Comparison of ENCODE assay signal across 15 mouse cellular contexts in genomic region chr13:32924578-32925360, GRCm38 (mm10). TPM values are rescaled to one million over a fixed set of nuclear protein-coding genes. Genes with fewer than 3 reads are reported as not detected.
DNase-seq lines count a peak whose midpoint lies in the region; ATAC-seq and TF ChIP-seq lines count a peak whose summit lies in the region.
"Had no signal": no experiment of that assay in that cellular context is flagged by ENCODE, and none has a peak within 500 bp of the region (broad histone marks: within the 10 kb centered on the region; RNA-seq: fewer than 3 reads in every experiment).

No protein-coding gene starts in this region.

- H3K27ac ChIP-seq in heart, postnatal 0 days (ENCODE audit: low read depth): peak overlapping the region; percentile 87
- peak overlapping the region; percentile 61 for H3K27ac ChIP-seq in kidney, embryonic 16.5 days (ENCODE audit: low read length)
- no peak overlapping the region for H3K27ac ChIP-seq in midbrain, embryonic 14.5 days (replicated peaks; ENCODE audit: low read depth, low read length)
- H3K27ac ChIP-seq: hindbrain, embryonic 10.5 days; limb, embryonic 10.5 days; neural tube, embryonic 15.5 days had no signal

- H3K9ac ChIP-seq in heart, postnatal 0 days (replicated peaks; ENCODE audit: low read depth, low read length): no peak overlapping the region; the same call in 1 of the 2 replicates
- no peak overlapping the region for H3K9ac ChIP-seq in kidney, embryonic 16.5 days (replicated peaks; ENCODE audit: low read length)
- H3K9ac ChIP-seq in midbrain, embryonic 14.5 days (replicated peaks; ENCODE audit: low read length): no peak overlapping the region
- H3K9ac ChIP-seq: neural tube, embryonic 15.5 days had no signal

- DNase-seq in heart, adult 8-10 months (ENCODE audit: low spot score): peak; percentile 63
- DNase-seq in heart, postnatal 0 days (ENCODE audit: low spot score): peak; percentile 86
- peak; percentile 86 for DNase-seq in lung, postnatal 36 days
- no peak for DNase-seq in gastrocnemius, postnatal 14 days
- no peak for DNase-seq in midbrain, embryonic 14.5 days
- no peak for DNase-seq in spleen, adult 18-20 months
- DNase-seq in layer of hippocampus, postnatal 36 days: no peak
- DNase-seq: adrenal gland, postnatal 10 days; cerebellum, postnatal 36 days had no signal

- H3K36me3 ChIP-seq in heart, postnatal 0 days (replicated peaks; ENCODE audit: control insufficient read depth, insufficient read depth, low read length): no peaks in the 10 kb centered on the region
- H3K36me3 ChIP-seq in kidney, embryonic 16.5 days (ENCODE audit: insufficient read depth, low read length): no peaks in the 10 kb centered on the region
- H3K36me3 ChIP-seq in midbrain, embryonic 14.5 days (ENCODE audit: control insufficient read depth, insufficient read depth, low read length): no peaks in the 10 kb centered on the region
- H3K36me3 ChIP-seq: hindbrain, embryonic 10.5 days; limb, embryonic 10.5 days; neural tube, embryonic 15.5 days had no signal

- no peak overlapping the region for H3K4me3 ChIP-seq in heart, postnatal 0 days (ENCODE audit: low read depth, low read length)
- H3K4me3 ChIP-seq in kidney, embryonic 16.5 days (ENCODE audit: low read length): no peak overlapping the region
- H3K4me3 ChIP-seq in midbrain, embryonic 14.5 days (replicated peaks; ENCODE audit: low read depth, low read length): no peak overlapping the region
- H3K4me3 ChIP-seq: hindbrain, embryonic 10.5 days; limb, embryonic 10.5 days; megakaryocyte, embryonic 14.5 days; neural tube, embryonic 15.5 days had no signal

- 17% methylated on average over 7 of the region's 7 CpGs for WGBS in heart, postnatal 0 days
- 22% methylated on average over 7 of the region's 7 CpGs for WGBS in kidney, embryonic 16.5 days
- WGBS in midbrain, embryonic 14.5 days: 63% methylated on average over 7 of the region's 7 CpGs

- intact Hi-C loops in gastrocnemius, postnatal 14 days (cut with DNase I; ENCODE audit: low total_unique reads): no loop called here

- no peak for TF ChIP-seq CTCF in heart, postnatal 0 days (IDR thresholded peaks at IDR 0.05; ENCODE audit: low read depth)

- peaks cover 31% of the 10 kb centered on the region for H3K4me1 ChIP-seq in heart, postnatal 0 days (ENCODE audit: control insufficient read depth, insufficient read depth)
- H3K4me1 ChIP-seq in kidney, embryonic 16.5 days (ENCODE audit: insufficient read depth, low read length): peaks cover 23% of the 10 kb centered on the region
- H3K4me1 ChIP-seq in midbrain, embryonic 14.5 days (ENCODE audit: control insufficient read depth, insufficient read depth, low read length): no peaks in the 10 kb centered on the region
- H3K4me1 ChIP-seq: hindbrain, embryonic 10.5 days; limb, embryonic 10.5 days; neural tube, embryonic 15.5 days had no signal

- H3K9me3 ChIP-seq in heart, postnatal 0 days (replicated peaks; ENCODE audit: control insufficient read depth, low read length): no peaks in the 10 kb centered on the region
- H3K9me3 ChIP-seq in kidney, embryonic 16.5 days (ENCODE audit: low read length): no peaks in the 10 kb centered on the region
- no peaks in the 10 kb centered on the region for H3K9me3 ChIP-seq in midbrain, embryonic 14.5 days (ENCODE audit: control insufficient read depth, low read length)
- H3K9me3 ChIP-seq: hindbrain, embryonic 10.5 days; limb, embryonic 10.5 days; megakaryocyte, embryonic 14.5 days; neural tube, embryonic 15.5 days had no signal

- H3K4me2 ChIP-seq in heart, postnatal 0 days (ENCODE audit: low read depth, low read length): no peak overlapping the region
- H3K4me2 ChIP-seq in kidney, embryonic 16.5 days (replicated peaks; ENCODE audit: low read depth, low read length): 0 out of 2 replicates have a peak overlapping the region, but pooled peaks have one; percentile 16
- no peak overlapping the region for H3K4me2 ChIP-seq in midbrain, embryonic 14.5 days (ENCODE audit: low read length)
- H3K4me2 ChIP-seq: neural tube, embryonic 15.5 days had no signal

- H3K27me3 ChIP-seq in heart, postnatal 0 days (ENCODE audit: control insufficient read depth, insufficient read depth, low read length): no peaks in the 10 kb centered on the region
- H3K27me3 ChIP-seq in kidney, embryonic 16.5 days (ENCODE audit: insufficient read depth, low read length): no peaks in the 10 kb centered on the region
- no peaks in the 10 kb centered on the region for H3K27me3 ChIP-seq in midbrain, embryonic 14.5 days (ENCODE audit: control insufficient read depth, insufficient read depth, low read length)
- H3K27me3 ChIP-seq: neural tube, embryonic 15.5 days had no signal

- peak; percentile 85 for ATAC-seq in heart, postnatal 0 days (ENCODE audit: insufficient read depth, low read depth)
- peak; percentile 91 for ATAC-seq in kidney, embryonic 16.5 days (ENCODE audit: low FRiP score, low TSS enrichment)
- no peak for ATAC-seq in midbrain, embryonic 14.5 days (ENCODE audit: low FRiP score, low TSS enrichment)

- TF ChIP-seq EP300 in heart, postnatal 0 days (IDR thresholded peaks at IDR 0.05; ENCODE audit: low read depth): peak; percentile 87

RNA-seq across cellular contexts. Expression of gene Serpinb1c, which starts 26.8 kb away (rescaled TPM):
- 1 to 10 TPM; 2.0 to 3.8 (median 2.4) TPM for total RNA-seq in heart, adult 8-10 months (2022)
- total RNA-seq in heart, postnatal 0 days (2014; rRNA removed; ENCODE audit: low replicate concordance): not detected in 2 replicates
- polyA plus RNA-seq in heart, postnatal 0 days (2015; fragmentation: Nextera tagmentation; extraction: Ambion mirVana): 0.16 and 0.25 TPM in 2 replicates
- not detected in 2 replicates for polyA plus RNA-seq in kidney, embryonic 16.5 days (2015; fragmentation: Nextera tagmentation; extraction: Ambion mirVana)
- under 1 TPM; 0.57 to 0.58 TPM for total RNA-seq in gastrocnemius, postnatal 14 days (2021)
- not detected in 2 replicates for polyA plus RNA-seq in midbrain, embryonic 14.5 days (2014; fragmentation: Nextera tagmentation; extraction: Ambion mirVana)
- under 1 TPM in 1 of 2 experiments, not detected in 1; 0.40 TPM for total RNA-seq in layer of hippocampus, postnatal 36 days (2021)
- total RNA-seq: ES-E14 had no signal
- polyA plus RNA-seq: hindbrain, embryonic 10.5 days; limb, embryonic 10.5 days had no signal

RNA-seq across cellular contexts. Expression of gene Serpinb6b, which starts 40.2 kb away (rescaled TPM):
- total RNA-seq in heart, adult 8-10 months (2022): 10 to 100 TPM; 38.5 to 44.4 (median 41.6) TPM
- total RNA-seq in heart, postnatal 0 days (2014; rRNA removed; ENCODE audit: low replicate concordance): 46.1 and 66.6 TPM in 2 replicates
- 23.4 and 30.8 TPM in 2 replicates for polyA plus RNA-seq in heart, postnatal 0 days (2015; fragmentation: Nextera tagmentation; extraction: Ambion mirVana)
- 6.4 and 7.0 TPM in 2 replicates for polyA plus RNA-seq in kidney, embryonic 16.5 days (2015; fragmentation: Nextera tagmentation; extraction: Ambion mirVana)
- total RNA-seq in gastrocnemius, postnatal 14 days (2021): 1 to 10 TPM; 2.4 to 3.0 TPM
- 0.81 and 0.95 TPM in 2 replicates for polyA plus RNA-seq in midbrain, embryonic 14.5 days (2014; fragmentation: Nextera tagmentation; extraction: Ambion mirVana)
- 1 to 10 TPM in 1 of 2 experiments, under 1 TPM in 1; 0.67 to 2.1 TPM for total RNA-seq in layer of hippocampus, postnatal 36 days (2021)

Comparison
In these comparisons a context has a peak if more than half of its experiments do, and no peak if none do; other contexts are left out.
1. DNase-seq: peak in heart, adult 8-10 months (single experiment), heart, postnatal 0 days (single experiment) and lung, postnatal 36 days (single experiment); none in gastrocnemius, postnatal 14 days (single experiment), midbrain, embryonic 14.5 days (single experiment), spleen, adult 18-20 months (0 of 2) and layer of hippocampus, postnatal 36 days (0 of 2).
2. RNA of gene Serpinb6b, which starts 40.2 kb away (total RNA-seq): 46.1 to 66.6 TPM in heart, postnatal 0 days and 38.5 to 44.4 TPM in heart, adult 8-10 months; 2.4 to 3.0 TPM in gastrocnemius, postnatal 14 days and 0.67 to 2.1 TPM in layer of hippocampus, postnatal 36 days; every median in the first group is over 4 times any median in the second.